Mouse (Mus musculus) ES-Bruce4 (cell line): ENCODE measurements around the gene A630001G21Rik.

Experiments
- CTCF ChIP-seq: IDR thresholded peaks from one replicate; pipeline ENCODE4 v1.8.1; 2011; ENCODE audit warnings: low read depth, low read length
- EP300 ChIP-seq: IDR thresholded peaks from 2 replicates; pipeline ENCODE4 v1.6.1; 2011; ENCODE audit warnings: low read depth, low read length; ENCODE audit not compliant: insufficient read depth

DNA sequence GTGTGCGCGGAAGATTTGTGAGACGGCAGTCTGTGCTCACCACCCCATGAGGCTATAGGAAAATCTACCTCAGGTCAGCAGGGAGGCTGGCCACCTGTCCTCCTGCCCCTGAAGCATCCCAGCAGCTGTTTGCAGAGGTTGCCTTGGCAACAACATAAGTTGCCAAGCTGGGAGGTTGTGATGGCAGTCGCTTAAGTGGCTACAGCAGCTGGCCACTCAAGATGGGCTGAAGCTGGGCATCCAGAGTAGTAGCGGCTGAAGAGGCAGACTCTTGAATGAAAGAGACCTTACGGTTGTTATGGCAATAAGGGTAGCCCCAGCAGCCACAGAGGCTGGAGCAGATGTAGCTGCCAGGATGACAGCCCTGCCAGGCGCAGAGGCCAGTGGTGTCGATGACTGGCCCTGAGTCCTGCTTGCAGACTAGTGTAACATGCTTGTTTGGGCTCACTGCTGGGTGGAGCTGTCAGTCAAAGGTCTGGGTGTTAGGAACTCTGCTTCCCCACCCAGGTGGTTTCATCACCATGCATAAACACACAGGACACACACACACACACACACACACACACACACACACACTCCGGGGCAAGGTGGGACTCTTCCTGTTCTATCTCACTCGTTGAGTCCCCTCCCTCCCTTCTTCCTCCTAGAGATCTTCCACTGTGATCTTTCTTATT, 58.1 kb downstream of the A630001G21Rik start:
- TF ChIP-seq EP300 (no peak), CTCF (no peak)
